Mouse (Mus musculus): ENCODE results near the gene Zcrb1. TPM values are rescaled to one million over a fixed set of nuclear protein-coding genes. Genes with fewer than 3 reads are reported as not detected.

Gene Zcrb1
- polyA plus RNA-seq, 1 experiment from 2014 or later: 187 TPM

- Histone ChIP-seq H3K36me3 (ENCODE audit: poor library complexity, severe bottlenecking) (no peaks in the 10 kb centered on the region), H3K4me2 (no peak overlapping the region), H3K9ac (no peak overlapping the region), H3K4me1 (no peaks in the 10 kb centered on the region), H3K9me3 (replicated peaks) (no peaks in the 10 kb centered on the region), H3K27ac (no peak overlapping the region), H3K27me3 (no peaks in the 10 kb centered on the region), H3K4me3 (no peak overlapping the region)
- WGBS: 91% methylated on average over 6 of the region's 6 CpGs
- no peak for ATAC-seq
Measured at GRCm38 (mm10) chr15:93365561-93365960, 32.6 kb downstream of the Zcrb1 start.

- no peaks in the 10 kb centered on the region for H3K27me3 ChIP-seq
- H3K4me1 ChIP-seq: no peaks in the 10 kb centered on the region
- H3K4me3 ChIP-seq: no peak overlapping the region
- 93% methylated on average over 18 of the region's 19 CpGs for WGBS
- no peak overlapping the region for H3K4me2 ChIP-seq
- ATAC-seq: no peak
- no peaks in the 10 kb centered on the region for H3K36me3 ChIP-seq (ENCODE audit: poor library complexity, severe bottlenecking)
- no peak overlapping the region for H3K9ac ChIP-seq
- H3K9me3 ChIP-seq (replicated peaks): no peaks in the 10 kb centered on the region
- no peak overlapping the region for H3K27ac ChIP-seq
Measured at GRCm38 (mm10) chr15:93358346-93359095, 39.6 kb downstream of the Zcrb1 start.

- Histone ChIP-seq H3K36me3 (ENCODE audit: poor library complexity, severe bottlenecking) (no peaks in the 10 kb centered on the region), H3K9ac (no peak overlapping the region), H3K27ac (no peak overlapping the region), H3K27me3 (no peaks in the 10 kb centered on the region), H3K4me3 (no peak overlapping the region), H3K4me2 (no peak overlapping the region), H3K4me1 (peaks cover 8% of the 10 kb centered on the region), H3K9me3 (replicated peaks) (no peaks in the 10 kb centered on the region)
- 91% methylated on average over 10 of the region's 10 CpGs for WGBS
- ATAC-seq: no peak
Measured at GRCm38 (mm10) chr15:93340630-93341379, 57.3 kb downstream of the Zcrb1 start.

GRCm38 (mm10) chr15:93336925-93337761, 61.0 kb downstream of the Zcrb1 start, which contains the start of gene Yaf2:
Gene Yaf2 (minus strand): TSS chr15:93336935.
- no peaks in the 10 kb centered on the region for H3K27me3 ChIP-seq
- peak within 1 kb of the TSS; percentile 85 for H3K27ac ChIP-seq
- WGBS: under 1% methylated on average over 48 of the region's 73 CpGs
- peak within 1 kb of the TSS; percentile 76 for H3K4me2 ChIP-seq
- peak within 1 kb of the TSS; percentile 87 for H3K4me3 ChIP-seq
- peak; percentile 97 for ATAC-seq
- H3K9me3 ChIP-seq (replicated peaks): no peaks in the 10 kb centered on the region
- peaks cover 7% of the 10 kb centered on the region for H3K36me3 ChIP-seq (ENCODE audit: poor library complexity, severe bottlenecking)
- peaks cover 19% of the 10 kb centered on the region for H3K4me1 ChIP-seq
- peak within 1 kb of the TSS; percentile 90 for H3K9ac ChIP-seq

DNA sequence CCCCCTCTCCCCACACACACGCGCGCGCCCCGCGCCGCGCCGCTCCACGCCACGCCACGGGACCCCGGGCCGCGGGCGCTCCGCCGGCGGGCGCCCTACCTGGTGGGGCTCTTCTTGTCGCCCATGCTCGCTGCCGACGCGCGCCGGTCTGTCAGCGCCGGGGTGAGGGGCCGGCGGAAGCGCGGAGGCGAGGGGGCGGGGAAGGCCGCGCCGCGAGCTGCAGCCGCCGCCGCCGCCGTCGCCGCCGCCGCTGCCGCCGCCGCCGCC, 61.5 kb downstream of the Zcrb1 start:
- no peak for ATAC-seq
- 0% methylated on average over 16 of the region's 52 CpGs for WGBS
- peak overlapping the region; percentile 85 for H3K27ac ChIP-seq
- peaks cover 7% of the 10 kb centered on the region for H3K36me3 ChIP-seq (ENCODE audit: poor library complexity, severe bottlenecking)
- peak overlapping the region; percentile 76 for H3K4me2 ChIP-seq
- no peaks in the 10 kb centered on the region for H3K9me3 ChIP-seq (replicated peaks)
- H3K27me3 ChIP-seq: no peaks in the 10 kb centered on the region
- H3K9ac ChIP-seq: peak overlapping the region; percentile 90
- peaks cover 19% of the 10 kb centered on the region for H3K4me1 ChIP-seq
- peak overlapping the region; percentile 87 for H3K4me3 ChIP-seq

Other genes starting within 250 kb of the Zcrb1 start
- 12.7 and 13.1 TPM in 2 replicates for gene Gxylt1, start 123.2 kb downstream of the Zcrb1 start, polyA plus RNA-seq (2015; fragmentation: Nextera tagmentation; extraction: Ambion mirVana)
- gene Yaf2, start 61.4 kb downstream of the Zcrb1 start, polyA plus RNA-seq (2015; fragmentation: Nextera tagmentation; extraction: Ambion mirVana): 71.5 and 81.6 TPM in 2 replicates
- 60.1 and 63.9 TPM in 2 replicates for gene Pphln1, start within 50 bp of the Zcrb1 start, polyA plus RNA-seq (2015; fragmentation: Nextera tagmentation; extraction: Ambion mirVana)
- gene Prickle1, start 197.6 kb upstream of the Zcrb1 start, polyA plus RNA-seq (2015; fragmentation: Nextera tagmentation; extraction: Ambion mirVana): 5.6 and 6.9 TPM in 2 replicates

Measured in forebrain, embryonic 13.5 days (tissue).